Mouse (Mus musculus): Measurements from ENCODE around the gene Per2.
"Not testable (repeated sequence)": the region's sequence is repeated elsewhere in the genome, so short reads cannot be mapped to it uniquely, and the experiment has no call there.

Per2 gene

DNA sequence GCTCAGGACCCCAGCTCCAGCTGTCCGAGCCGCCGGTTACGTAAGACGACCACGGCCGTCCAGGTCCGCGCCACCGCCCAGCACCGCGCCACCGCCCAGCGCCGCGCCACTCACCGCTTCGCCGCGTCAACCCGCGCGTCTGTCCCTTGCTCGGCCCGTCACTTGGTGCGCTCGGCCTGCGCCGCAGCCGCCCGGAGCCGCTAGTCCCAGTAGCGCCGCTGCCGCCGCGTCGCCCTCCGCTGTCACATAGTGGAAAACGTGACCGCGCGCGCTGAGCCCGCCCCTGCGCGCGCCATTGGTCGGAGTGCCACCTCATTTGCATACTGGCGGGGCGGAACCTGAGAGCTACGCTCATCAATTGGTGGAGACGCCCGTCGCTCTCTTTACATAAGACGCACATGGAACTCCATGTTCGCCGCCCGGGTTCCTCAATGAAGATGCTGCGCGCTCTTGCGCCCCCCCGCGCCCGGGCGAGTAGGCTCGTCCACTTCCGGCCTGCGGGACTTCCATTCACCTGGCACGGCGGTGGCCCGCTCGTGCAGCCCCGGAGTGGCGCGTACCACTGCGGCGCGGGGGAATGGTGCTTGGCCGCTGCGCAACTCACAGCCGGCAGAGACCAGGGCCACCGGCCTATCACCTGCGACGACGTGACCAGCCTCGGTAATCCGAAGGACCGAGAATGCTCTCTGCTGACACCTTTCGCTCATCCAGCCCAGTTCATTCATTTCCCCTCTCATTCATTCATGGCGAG lies at the start of gene Per2:
Per2 (minus strand) TSS at position 266 of the 751 bp plus-strand sequence.
- peak; percentile 98 for DNase-seq (ENCODE audit: low read depth, low spot score)

DNA sequence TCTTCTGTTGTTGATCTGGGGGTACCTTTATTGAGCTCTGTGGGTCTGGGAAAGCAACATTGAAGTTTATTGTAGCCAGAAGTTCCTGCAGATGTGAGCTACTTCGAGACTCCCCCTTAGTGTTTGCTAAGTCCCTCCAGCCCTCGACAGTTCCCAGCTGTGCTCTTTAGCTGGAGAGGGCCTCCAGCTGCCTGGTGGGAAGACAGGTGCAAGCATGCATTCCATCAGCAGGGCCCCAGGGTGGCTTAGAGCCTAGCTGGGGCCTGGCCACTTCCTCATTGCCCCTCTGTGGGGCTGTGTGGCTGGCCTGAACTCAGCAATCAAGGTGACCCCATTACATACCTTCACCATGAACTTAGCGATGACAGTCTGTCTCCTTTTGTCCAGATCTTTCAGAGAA lies 45.5 kb upstream of the Per2 start:
- DNase-seq (ENCODE audit: low read depth, low spot score), result no peak

DNA sequence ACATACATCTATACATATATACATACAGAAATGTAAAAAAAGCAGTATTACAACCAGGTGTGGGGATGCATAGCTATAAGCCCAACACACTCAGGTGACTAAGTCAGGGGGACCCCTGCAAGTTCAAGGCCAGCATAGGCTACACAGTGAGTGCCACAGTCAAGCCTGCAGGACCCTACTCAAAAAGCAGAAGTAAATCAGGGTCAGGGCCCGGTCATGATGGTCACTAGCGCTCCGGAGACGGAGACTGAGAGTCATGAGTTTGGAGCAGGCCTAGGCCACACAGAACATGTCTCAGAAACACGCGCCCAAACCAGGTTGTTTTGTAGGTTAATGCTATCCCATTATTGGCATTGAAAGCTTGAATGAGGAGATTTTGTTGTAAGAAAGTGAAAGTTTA lies 39.5 kb upstream of the Per2 start:
- DNase-seq (ENCODE audit: low read depth, low spot score), result no peak

DNA sequence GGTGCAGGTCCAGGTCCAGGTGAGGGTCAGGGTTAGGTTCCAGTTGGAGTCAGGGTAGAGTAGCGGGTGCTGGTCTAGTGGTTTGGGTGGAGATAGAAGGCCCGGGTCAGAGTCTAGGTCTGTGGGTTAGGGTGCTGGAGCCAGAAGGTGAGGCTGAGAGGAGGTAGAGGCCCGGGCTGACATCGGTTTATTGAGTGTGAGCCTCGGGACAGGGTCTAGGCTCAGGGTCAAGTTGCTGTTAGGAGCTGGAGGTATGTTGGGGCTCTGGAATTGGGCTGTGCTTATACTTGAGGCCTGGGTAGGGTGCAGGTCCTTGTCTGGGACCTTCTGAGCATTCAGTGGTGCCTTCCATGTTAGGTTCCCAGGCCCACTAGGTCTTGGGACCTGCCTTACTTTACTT lies 36.2 kb upstream of the Per2 start:
- no peak for DNase-seq (ENCODE audit: low read depth, low spot score)

DNA sequence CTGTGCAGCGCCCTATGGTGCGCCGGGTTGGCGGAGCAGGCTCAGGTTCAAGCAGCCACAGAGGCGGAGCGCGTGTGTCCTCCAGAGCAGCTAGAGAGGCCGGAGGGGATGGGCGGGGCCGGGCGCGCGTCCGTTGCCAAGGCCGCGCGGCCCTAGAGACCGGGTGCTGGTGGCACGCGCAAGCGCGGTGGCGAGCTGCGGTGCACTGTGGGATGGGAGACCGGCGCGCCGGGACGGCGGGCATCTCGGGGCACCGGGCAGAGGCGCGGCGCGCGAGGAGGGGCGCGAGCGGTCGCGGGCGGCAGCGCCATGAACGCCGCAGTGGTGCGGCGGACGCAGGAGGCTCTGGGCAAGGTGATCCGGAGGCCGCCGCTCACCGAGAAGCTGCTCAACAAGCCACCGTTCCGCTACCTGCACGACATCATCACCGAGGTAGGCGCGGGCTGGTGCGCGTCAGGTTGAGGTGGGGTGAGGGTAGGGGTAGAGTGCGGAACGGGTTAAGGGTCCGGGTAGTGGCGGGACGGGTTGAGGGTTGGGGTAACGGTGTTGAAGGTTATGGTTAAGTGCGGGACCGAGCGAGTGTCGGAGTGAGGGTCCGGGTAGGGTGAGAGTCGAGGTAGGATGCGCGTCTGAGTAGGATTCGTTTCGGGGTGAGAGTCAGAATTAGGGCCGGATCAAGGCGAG lies 35.5 kb upstream of the Per2 start, which contains the start of gene Traf3ip1:
Traf3ip1 (plus strand) TSS at position 191 of the 684 bp plus-strand sequence.
- DNase-seq (ENCODE audit: low read depth, low spot score), result peak; percentile 89

DNA sequence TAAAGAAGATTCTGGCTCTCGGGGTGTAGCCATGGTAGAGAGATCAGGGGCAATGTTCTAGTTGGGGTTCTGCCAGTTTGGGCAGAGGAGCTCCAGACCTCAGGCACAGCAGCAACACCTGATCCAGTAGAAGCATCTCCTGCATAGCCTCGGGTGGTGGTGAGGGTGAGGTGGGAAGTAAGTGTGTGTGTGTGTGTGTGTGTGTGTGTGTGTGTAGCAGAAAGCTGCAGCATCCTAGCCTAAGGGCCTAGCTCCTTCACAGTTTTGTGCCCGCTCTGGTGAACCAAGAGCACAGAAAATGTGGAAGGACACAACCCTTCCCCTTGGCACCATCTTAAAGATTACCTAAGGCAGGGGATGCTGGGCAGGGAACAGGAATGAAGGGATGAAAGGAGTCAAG lies 34.8 kb upstream of the Per2 start:
- peak; percentile 16 for DNase-seq (ENCODE audit: low read depth, low spot score)

DNA sequence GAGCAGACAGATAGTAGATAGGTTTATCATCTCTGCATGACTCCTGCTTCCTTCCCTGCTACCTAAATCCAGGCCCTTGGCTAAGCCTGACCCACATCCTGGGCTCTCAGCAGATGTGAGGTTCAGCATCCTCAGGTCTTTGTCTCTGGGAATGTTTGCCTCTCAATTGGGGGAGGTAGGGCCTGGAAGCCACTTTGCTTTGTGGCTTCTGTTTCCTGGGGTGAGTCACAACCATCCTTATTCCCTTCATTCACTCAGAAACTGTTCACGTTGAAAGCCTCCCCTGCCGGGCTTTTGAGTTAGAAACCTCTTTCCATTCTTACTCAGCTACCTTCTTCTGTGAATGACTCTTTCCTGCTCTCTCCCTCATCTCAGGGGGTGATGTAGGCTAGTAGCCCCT lies 33.6 kb upstream of the Per2 start:
- DNase-seq (ENCODE audit: low read depth, low spot score), result peak; percentile 16

DNA sequence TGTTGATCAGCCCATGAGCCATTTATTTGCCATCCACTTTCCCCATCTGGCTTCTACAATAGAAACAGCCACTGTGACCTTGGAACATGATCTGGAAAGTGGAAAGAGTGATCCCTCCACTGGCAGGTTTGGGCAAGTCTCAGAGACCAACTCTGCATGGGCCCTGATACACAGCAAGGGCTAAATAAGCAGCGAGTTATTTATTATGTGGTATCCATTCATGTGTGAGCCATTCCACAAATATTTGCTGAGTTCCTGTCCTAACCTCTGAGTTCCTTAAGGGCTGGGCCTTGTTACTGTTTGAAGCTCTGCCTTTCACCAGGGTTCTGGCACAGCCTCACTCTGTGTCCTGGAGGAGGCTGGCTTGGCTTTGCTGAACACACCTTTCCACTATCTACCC lies 31.2 kb upstream of the Per2 start:
- DNase-seq (ENCODE audit: low read depth, low spot score), result no peak

DNA sequence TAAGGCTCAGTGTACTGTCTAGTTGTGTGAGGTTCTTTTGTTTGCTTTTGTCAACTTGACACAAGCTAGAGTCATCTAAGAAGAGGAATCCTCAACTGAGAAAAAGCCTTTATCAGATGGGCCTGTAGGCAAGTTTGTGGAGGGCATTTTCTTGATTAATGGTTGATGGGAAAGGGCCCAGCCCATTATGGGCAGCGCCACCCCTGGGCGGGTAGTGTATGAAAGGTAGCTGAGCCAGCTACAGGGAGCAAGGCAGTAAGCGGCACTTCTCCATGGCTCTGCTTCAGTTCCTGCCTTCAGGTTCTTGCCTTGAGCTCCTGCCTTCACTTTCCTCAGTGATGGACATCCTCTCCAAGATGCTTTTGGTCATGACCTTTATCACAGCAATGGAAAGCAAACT lies 27.0 kb upstream of the Per2 start:
- no peak for DNase-seq (ENCODE audit: low read depth, low spot score)

DNA sequence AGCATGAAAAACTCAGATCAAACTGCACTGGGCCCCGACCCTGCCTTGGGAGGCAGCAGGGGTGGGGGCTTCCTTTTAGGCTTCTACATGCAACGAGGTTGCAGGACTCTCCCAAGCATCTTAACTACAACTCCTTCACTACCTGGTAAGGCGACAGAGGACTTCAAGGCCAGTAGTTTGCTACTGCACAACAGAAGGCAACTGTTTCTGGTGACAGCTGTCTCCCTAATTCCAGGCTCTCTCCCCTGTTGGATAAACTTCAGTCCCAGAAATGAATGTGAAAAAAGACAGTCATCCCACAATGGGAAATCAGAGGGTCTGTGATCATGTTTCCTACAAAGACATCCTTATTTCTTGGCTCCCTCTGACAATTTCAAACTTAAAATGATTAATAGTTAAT lies 26.3 kb upstream of the Per2 start:
- no peak for DNase-seq (ENCODE audit: low read depth, low spot score)

DNA sequence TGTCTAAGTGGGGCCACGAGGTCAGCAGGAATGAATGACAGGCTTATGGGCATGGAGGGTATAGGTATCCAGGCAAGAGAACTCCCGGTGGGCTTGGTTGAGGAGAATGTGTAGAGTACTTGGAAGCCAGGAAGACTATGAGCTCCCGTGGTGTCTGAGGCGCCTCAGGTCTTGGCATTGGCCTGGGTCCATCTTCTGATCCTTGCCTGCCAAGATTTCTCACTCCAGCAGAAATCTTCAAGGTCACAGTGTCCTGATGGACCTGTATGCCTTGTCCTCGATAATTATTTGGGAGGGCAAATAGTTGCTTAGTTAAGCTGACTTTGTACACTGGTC lies 24.9 kb upstream of the Per2 start:
- no peak for DNase-seq (ENCODE audit: low read depth, low spot score)

DNA sequence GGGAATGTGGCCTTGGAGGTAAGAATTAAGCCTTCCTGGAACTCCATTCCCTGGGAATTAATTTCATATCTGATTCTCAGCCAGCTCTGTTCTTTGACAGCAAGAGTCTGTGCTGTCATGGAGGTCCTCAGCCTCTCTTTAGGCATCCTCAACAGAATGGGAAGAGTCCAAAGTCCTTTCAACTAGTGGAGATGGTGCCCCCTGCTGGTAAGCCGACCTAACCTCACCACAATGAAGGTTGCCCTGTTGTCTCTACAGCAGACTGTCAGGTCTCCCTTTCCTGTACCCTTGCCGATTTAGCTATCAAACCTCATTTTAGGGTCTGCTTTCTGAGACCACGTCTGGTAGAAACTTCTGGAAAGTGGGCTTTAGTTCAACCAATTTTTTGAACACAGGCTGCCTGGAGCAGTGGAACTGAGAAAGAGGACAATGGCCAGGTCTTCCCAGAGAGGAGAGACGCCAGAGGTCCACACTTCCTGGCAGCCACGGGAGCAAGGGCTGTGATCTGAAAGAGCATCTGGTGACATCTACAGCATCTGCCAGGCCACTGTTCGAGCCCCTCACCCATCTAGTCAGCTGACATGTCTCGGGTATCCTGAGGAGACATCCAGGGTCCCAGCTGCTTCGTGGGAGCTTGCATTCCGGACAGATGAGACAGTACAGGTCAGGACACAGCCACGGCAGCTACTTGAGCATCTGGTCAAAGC lies 24.3 kb upstream of the Per2 start:
- peak; percentile 60 for DNase-seq (ENCODE audit: low read depth, low spot score)

DNA sequence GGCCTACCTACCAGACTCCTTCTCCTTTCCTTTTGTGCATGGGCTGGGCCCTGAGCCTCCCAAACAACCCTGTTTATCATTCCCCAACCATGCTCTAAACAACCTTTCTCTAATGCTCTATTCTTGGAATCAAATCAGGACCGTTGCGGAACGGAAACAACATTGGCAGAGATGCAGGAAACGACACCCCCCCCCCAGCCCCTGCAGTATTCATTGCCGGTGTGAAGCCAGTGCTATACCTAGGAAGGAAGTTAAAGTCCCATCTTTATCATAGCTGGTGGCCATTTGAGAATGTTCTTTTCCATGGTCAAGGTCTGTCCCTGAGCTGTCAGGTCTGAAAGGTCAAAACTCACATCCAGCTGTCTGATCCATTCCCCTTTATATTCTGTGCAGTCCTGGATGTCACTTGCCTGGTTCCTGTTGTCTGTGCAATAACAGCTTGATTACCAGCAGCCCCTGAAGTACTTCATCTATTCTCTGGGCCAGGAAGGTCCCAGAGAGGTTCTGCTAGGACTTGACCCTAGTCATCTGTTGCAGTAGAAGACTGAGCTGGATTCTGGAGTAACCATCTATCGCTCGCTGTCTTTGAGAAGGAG lies 23.6 kb upstream of the Per2 start:
- DNase-seq (ENCODE audit: low read depth, low spot score), result no peak

DNA sequence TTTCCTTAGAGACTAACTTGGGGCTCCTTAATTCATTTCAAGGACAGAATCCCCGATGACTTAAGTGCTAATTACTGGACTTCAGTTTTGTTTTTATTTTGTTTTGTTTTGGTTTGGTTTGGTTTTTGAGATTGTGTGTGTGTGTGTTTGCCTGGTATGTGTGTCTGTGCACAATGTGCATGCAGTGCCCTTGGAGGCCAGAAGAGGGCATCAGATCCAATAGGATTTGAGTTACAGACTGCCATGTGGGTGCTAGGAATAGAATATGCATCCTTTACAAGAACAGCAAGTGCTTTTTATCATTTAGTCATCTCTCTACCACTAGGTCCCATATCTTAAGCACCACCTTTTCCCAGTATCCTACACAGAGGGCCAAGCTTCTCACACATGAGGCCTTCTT lies 19.8 kb upstream of the Per2 start:
- peak; percentile 45 for DNase-seq (ENCODE audit: low read depth, low spot score)

DNA sequence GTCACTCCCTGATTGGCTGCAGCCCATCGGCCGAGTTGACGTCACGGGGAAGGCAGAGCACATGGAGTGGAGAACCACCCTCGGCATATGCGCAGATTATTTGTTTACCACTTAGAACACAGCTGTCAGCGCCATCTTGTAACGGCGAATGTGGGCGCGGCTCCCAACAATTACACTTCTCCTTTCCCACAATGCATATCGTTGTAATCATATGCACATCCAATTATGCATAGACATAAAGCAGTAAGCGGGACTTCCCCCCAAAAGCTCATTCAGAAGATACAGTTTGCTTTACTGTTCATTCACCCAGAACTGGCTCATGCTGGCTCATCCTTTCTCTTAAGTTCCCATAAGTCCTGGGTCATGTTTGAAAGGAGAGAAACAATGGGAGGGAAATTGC lies 19.0 kb upstream of the Per2 start:
- DNase-seq (ENCODE audit: low read depth, low spot score), result not testable (repeated sequence)

DNA sequence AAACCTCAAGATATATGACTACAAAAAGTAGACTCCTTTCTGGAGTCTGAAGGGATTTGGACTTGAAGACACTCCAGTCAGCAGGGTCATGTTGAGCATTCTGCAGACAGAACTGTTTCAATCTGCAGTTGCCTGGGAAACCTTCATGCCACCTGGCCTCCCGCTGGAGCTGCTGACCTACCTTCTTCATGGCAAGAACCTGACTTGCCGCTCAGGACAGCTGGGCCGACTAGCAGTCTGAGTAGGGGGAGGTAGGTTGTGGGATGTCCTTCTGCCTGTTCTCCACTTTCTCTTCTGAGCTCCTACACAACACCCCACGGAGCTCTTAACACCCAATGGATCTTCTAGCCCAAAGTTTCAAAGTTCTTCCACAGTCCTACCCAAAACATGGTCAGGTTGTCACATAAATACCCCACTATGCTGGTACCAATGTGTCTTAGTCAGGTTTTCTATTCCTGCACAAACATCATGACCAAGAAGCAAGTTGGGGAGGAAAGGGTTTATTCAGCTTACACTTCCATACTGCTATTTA lies 10.8 kb upstream of the Per2 start:
- no peak for DNase-seq (ENCODE audit: low read depth, low spot score)

DNA sequence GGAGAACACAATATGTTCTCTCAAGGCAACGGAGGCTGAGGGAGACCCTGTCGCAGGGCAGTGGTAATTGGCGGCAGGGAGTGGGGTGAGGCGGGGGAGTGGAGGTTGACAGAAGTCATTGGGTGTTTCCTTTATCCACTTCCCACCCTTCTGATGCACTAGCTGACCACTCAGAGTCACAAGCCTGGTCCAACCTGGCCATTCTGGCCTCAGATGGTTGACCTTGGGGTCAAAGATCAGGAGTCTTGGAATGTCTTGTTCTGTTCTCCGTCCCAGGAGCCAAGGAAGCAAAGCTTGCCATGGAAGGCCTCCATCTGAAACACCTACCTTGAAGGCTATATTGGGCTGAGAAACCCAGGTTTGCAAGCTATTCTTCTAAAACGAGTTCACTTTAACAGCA lies 7.1 kb upstream of the Per2 start:
- no peak for DNase-seq (ENCODE audit: low read depth, low spot score)

DNA sequence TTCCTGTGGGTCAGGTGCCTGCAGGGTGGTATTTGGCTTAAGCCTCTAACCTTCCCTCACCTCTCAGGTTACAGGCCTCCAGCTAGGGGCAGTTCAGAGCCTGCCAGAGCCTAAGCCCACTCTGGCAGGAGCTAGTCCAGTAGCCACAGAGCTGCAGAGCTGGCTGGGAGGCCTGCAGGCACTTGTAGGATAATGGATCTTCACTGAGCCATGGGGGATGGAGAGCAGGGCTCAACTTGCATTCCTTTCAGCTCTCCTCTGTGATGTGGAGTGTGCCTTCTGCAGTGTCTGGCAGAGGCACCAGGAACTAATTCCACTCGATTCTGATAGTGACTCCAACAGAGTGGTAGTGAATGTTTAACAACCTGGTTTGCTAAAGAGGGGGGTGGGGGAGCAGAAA lies 6.1 kb upstream of the Per2 start:
- no peak for DNase-seq (ENCODE audit: low read depth, low spot score)

DNA sequence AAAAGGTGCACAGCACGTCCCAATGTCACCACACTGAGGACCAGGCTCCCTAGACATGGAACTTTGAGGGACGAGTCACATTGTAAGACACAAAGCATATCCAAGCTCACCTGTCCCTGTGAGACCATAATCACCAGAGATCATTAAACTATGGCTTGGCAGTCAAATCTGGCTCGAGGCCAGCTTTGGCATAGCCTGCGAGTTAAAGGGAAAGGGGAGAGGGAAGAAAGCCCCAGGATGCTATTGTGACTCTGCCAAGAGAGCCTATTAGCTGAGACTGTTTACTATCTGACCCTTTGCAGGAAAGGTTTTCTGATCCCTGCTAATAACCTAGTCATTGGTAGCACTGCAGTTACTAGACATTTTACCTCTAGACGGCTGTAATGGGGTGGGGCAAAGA lies 5.3 kb upstream of the Per2 start:
- no peak for DNase-seq (ENCODE audit: low read depth, low spot score)

DNA sequence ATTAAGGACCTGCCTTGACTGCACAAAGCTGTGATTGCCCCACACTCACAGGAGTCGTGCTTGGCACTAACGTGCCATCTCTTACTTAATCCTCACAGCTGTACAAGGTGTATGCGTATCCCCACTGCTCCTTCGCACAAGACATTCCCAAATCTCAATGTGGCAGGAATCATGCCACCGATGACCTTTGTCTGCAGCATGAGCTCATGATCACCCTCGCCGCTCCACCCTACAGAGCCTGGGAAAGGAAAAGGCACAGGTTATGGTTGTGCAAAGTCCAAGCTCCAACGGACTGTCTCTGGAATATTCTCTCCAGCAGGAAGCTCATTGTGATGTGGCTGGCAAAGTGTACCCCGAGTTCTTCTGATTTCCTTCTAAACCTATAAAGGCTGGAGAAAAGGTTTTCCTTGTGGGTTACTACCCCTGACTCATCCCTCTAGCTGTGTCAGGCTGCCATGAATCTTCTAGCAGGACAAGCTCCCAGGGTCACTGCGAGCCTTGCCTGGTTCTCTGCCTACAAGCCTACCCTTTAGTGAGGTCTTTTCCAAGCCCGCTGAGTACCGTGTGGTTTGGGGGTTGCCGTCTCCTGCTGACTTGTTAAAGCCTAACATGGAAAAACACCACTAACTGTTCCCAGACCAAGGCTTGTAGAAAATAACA lies 4.3 kb upstream of the Per2 start:
- no peak for DNase-seq (ENCODE audit: low read depth, low spot score)

DNA sequence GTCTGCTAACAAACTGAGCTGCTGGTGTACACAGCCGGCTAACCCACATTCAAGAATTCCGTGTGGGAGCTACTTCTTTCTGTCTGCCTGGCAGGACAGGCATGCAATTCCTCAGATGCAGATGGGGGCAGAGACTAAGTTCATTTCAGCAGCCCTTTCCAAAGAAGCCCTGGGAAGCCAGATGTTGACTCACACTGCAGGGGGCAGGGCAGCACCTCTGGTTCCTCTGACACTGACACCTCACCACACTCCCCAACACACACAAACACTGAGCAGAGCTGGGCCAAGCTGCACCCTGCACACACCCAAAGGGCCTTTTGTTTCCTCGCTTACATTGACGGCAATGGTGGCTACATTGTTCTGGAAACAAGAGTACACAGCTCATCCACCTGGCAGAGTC lies 1.4 kb upstream of the Per2 start:
- DNase-seq (ENCODE audit: low read depth, low spot score), result no peak

DNA sequence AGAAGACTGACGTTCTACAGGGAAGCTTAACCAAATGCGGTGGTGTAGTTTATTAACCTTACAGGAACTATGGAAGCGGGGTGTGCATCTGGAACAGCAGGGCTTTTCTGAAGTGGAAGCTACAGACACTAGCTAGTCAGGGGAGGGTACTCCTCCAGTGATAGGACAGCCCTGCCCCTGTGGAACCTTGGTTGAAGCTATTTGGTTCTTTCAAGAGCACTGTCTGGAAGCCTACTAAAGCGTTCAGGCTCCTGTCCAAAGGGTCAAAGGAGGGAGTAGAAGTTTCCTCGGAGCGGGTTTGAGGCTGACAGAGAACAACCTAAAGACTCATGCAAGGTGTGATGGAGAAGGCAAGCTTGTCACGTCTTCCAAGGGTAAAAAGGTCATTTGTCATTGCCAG lies 945 bp upstream of the Per2 start:
- DNase-seq (ENCODE audit: low read depth, low spot score), result no peak

All from R1 (cell line).